Mouse (Mus musculus) kidney, adult 2 months (tissue): ENCODE data around the gene Aurkb. TPM values are rescaled to one million over a fixed set of nuclear protein-coding genes. Genes with fewer than 3 reads are reported as not detected.
"Not testable (repeated sequence)": the region's sequence is repeated elsewhere in the genome, so short reads cannot be mapped to it uniquely, and the experiment has no call there.

Experiments used
- DNase-seq: peaks from one replicate; pipeline ENCODE4 v3.0.0; 2021
- H3K27ac ChIP-seq: fragments of 200-500 bp; 2 replicates; pipeline ENCODE4 v1.5.1; 2012; ENCODE audit warnings: low read depth, low read length, control low read depth, inconsistent platforms; ENCODE audit not compliant: insufficient read depth
- H3K27me3 ChIP-seq: fragments of 200-500 bp; replicated peaks from 2 replicates; pipeline ENCODE4 v1.6.1; 2012; ENCODE audit warnings: mild to moderate bottlenecking, moderate library complexity, low read length, inconsistent platforms; ENCODE audit not compliant: control insufficient read depth, insufficient read depth
- H3K36me3 ChIP-seq: fragments of 200-500 bp; 2 replicates; pipeline ENCODE4 v1.6.1; 2012; ENCODE audit warnings: mild to moderate bottlenecking, moderate library complexity, low read length, inconsistent platforms; ENCODE audit not compliant: control insufficient read depth, insufficient read depth
- H3K4me1 ChIP-seq: fragments of 200-500 bp; 2 replicates; pipeline ENCODE4 v1.6.1; 2011; ENCODE audit warnings: low read length; ENCODE audit not compliant: control insufficient read depth, insufficient read depth
- H3K4me3 ChIP-seq: fragments of 200-500 bp; 2 replicates; pipeline ENCODE4 v1.5.1; 2011; ENCODE audit warnings: mild to moderate bottlenecking, low read depth, low read length, control low read depth; ENCODE audit not compliant: insufficient read depth
- CTCF ChIP-seq: fragments of 200-500 bp; conservative IDR thresholded peaks from 2 replicates; pipeline ENCODE4 v1.5.1; 2011; ENCODE audit warnings: low read depth, mild to moderate bottlenecking, control low read depth, low read length, moderate library complexity, mixed read lengths; ENCODE audit not compliant: insufficient read depth, insufficient read length
- POLR2A ChIP-seq: fragments of 200-500 bp; IDR thresholded peaks from one replicate; pipeline ENCODE4 v1.6.1; 2011; ENCODE audit warnings: low read depth, low read length, control low read depth
- WGBS: fragments of 180-500 bp; shearing (Covaris S2); methylation state at CpG from one replicate; pipeline ENCODE4 v1.1.7; 2018; 5-methylcytosine and 5-hydroxymethylcytosine counted together
- polyA plus RNA-seq: library from polyadenylated mRNA; depleted of rRNA; stranded (reverse); fragments of >200 nt; gene quantifications from 2 replicates; pipeline ENCODE4 v1.2.3, GENCODE M21; 2012; rRNA removed

The Aurkb gene
- polyA plus RNA-seq: 1.7 TPM in 2 replicates

DNA sequence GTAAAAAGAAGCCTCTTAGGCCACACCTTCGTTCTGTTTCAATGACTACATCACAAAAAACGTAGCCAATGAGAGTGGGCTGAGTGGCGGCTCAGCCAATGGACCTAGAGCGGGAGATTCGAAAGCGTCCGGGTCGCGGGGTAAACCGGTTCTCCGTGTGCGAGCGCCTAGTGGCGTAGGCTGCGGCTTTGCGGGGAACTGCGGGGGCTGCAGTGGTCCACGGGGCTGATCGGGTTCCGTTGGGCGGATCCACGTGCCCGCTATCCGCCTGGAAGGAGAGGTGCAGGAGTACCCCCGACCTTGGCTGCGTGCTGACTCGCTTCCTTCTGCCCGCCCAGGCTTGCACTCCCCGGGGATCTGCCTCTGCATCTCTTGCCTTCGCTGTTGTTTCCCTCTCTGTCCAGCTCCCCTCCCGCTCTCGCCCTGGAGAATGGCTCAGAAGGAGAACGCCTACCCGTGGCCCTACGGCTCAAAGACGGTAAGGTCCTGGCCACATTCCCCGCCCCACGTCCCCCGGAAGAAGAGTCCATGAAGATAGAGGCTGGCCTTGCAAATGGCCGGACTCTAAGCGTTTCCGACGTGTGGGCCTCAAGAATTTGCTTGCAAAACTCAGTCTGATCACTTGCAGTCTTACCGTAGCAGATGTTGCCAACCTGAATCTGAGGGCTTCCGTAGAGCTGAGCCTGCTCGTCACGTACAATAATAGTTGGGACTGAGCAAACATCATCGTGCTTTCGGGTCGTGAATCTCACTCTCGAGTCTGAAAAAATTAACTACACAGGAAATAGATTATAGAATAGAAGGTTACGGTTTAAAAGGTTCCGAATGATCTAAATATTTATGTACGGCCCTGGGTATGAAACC is at the start of gene Aurkb:
Aurkb (plus strand) TSS at position 117 of the 864 bp plus-strand sequence.
- no peaks in the 10 kb centered on the region; the same call in 1 of the 2 replicates for H3K4me1 ChIP-seq
- H3K27me3 ChIP-seq: no peaks in the 10 kb centered on the region
- no peak within 1 kb of the TSS for H3K27ac ChIP-seq
- peak; percentile 92 for DNase-seq
- no peaks in the 10 kb centered on the region for H3K36me3 ChIP-seq
- H3K4me3 ChIP-seq: peak within 1 kb of the TSS; percentile 70
- TF ChIP-seq POLR2A (no peak), CTCF (no peak)
- WGBS: 1% methylated on average over 54 of the region's 54 CpGs

DNA sequence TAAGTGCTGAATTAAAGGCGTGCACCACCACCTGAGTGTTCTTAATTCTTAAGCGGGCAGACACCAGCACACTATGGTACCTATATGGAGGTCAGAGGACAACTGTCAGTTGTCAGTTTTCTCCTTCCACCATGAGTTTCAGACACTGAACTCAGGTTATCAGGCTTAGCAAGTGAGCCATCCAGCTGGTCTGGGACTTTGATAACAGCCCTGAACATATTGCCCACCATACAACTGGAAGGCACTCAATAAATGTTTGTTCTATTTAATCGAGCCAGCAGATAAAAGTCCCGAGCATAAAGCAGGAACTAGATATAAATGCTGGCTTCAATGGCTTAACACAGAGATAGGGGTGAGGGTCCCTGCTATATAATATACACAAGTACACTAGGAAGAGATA is 48.4 kb upstream of the Aurkb start:
- H3K4me3 ChIP-seq: no peak overlapping the region
- no peaks in the 10 kb centered on the region for H3K27me3 ChIP-seq
- peaks cover 2% of the 10 kb centered on the region for H3K36me3 ChIP-seq
- TF ChIP-seq POLR2A (no peak), CTCF (no peak)
- DNase-seq: no peak
- no peak overlapping the region for H3K27ac ChIP-seq
- 95% methylated on average over 4 of the region's 4 CpGs for WGBS
- no peaks in the 10 kb centered on the region for H3K4me1 ChIP-seq

DNA sequence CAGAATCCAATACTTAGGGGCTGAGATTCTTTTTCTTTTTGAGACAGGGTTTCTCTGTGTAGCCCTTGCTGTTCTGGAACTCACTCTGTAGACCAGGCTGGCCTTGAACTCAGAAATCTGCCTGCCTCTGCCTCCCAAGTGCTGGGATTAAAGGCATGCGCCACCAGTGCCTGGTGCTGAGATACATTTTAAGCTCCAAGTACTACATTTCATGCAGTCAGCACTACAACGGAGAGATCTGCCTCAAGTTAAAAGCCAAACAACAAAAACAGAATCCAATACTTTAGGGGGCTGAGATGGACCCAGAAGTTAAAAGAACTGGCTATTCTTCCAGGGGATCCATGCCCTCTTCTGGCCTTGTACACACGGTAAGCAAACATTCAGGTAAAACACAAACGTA is 42.7 kb upstream of the Aurkb start:
- not testable (repeated sequence) for H3K4me3 ChIP-seq, H3K36me3 ChIP-seq, H3K4me1 ChIP-seq, DNase-seq, H3K27ac ChIP-seq, H3K27me3 ChIP-seq
- WGBS: 93% methylated on average over 4 of the region's 4 CpGs

DNA sequence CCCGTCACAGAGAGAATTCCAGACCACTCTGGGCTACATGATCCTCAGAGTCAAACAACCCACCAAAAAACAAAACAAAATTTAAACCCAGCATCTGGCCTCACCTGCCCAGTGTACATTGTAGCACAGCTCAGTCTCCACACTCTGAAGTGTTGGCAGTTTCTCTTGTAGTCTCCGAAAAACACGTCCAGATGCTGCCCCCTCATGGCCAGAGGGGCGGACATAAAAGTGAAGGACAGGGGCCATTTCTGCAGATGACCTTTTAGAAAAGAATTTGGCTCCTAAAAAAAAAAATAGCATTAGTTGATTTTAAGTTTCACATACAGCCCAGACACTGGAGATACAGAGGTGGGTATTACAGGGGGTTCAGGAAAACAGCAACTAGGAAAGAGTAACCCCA is 41.9 kb upstream of the Aurkb start:
- peak; percentile 39 for DNase-seq
- TF ChIP-seq CTCF: 0 out of 2 replicates have a peak, but pooled peaks have one; percentile 33
- TF ChIP-seq POLR2A: no peak
- Histone ChIP-seq H3K27me3 (no peaks in the 10 kb centered on the region), H3K27ac (no peak overlapping the region), H3K4me3 (no peak overlapping the region), H3K36me3 (peaks cover 2% of the 10 kb centered on the region), H3K4me1 (no peaks in the 10 kb centered on the region)
- WGBS: 40% methylated on average over 4 of the region's 4 CpGs

DNA sequence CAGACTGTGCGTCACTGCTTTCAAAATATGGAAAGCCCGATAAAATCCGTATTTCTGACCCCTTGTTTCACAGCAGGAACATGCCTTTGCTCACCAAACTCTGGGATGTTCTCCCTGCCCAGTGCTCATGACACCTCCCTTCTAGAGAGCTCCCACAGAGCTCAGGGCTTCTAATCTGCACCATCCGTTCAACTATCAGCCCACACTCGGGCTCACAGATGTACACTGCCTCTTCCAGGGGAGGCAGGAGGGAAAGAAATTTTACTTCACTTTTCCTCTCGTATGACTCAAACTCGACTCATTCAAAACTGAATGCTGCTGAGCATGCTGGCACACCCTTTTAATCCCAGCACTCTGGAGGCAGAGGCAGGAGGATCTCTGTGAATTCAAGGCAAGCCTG is 40.3 kb upstream of the Aurkb start:
- WGBS: 86% methylated on average over 7 of the region's 7 CpGs
- no peaks in the 10 kb centered on the region for H3K27me3 ChIP-seq
- DNase-seq: no peak
- no peak for TF ChIP-seq CTCF
- no peak for TF ChIP-seq POLR2A
- H3K4me3 ChIP-seq: no peak overlapping the region
- no peaks in the 10 kb centered on the region for H3K4me1 ChIP-seq
- peaks cover 2% of the 10 kb centered on the region for H3K36me3 ChIP-seq
- H3K27ac ChIP-seq: no peak overlapping the region

DNA sequence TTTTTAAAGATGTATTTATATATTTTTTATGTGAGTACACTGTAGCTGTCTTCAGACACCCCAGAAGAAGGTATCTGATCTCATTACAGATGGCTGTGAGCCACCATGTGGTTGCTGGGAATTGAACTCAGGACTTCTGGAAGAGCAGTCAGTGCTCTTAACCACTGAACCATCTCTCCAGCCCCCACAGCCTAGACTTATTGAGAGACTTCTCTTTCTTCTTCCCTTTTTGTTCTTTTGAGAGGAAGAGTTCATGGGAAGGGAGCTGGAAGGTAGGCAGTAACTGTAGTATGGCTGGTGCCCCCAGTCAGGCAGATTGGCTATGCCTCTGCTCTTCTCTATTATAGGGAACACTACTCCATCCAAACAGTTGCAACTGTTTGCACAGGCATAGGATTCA is 38.9 kb upstream of the Aurkb start:
- DNase-seq, H3K4me1 ChIP-seq, H3K27ac ChIP-seq, H3K36me3 ChIP-seq, H3K4me3 ChIP-seq, H3K27me3 ChIP-seq: not testable (repeated sequence)

DNA sequence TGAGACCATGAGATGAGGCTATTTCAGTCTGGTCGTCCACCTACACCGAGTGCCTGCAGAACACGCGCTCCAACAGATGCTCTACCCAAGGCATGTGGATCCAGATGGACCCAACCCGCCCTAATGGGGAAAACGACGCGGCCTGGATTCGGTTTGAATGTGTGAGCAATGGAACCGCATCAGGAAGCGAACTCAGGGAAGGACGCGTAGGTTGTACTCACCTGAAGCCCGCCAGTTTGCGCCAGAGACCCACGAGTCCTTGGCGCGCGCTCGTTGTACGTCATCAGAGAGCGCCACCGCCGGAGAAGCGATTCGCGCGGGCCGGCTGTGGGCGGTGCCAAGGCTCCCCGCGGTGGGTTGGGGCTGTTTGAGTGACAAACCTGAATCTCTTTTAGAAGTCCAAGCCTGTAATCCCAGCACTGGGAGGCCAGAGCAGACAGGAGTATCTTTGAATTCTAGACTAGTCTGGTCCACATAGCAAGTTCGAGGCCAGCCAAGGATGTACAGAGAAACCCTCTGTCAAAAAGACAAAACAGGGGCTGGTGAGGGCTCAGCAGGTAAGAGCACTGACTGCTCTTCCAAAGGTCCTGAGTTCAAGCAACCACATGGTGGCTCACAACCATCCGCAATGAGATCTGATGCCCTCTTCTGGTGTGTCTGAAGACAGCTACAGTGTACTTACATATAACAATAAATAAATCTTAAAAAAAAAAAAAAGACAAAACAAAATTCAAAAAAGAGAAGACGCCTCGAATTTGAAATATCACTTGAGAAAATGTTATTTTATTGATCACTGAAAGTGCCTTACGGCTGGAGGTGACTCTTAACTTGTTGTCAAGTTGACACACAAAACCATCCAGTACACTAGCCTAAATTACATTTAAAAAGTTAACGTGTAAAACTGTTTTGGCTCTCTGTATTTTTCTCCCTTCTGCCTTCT is 37.0 kb upstream of the Aurkb start, which contains the start of gene Pfas:
Pfas (minus strand) TSS at position 279 of the 940 bp plus-strand sequence.
- H3K4me3 ChIP-seq: peak within 1 kb of the TSS; percentile 64
- no peak within 1 kb of the TSS for H3K27ac ChIP-seq
- no peak for TF ChIP-seq CTCF
- TF ChIP-seq POLR2A: no peak
- no peaks in the 10 kb centered on the region for H3K36me3 ChIP-seq
- no peaks in the 10 kb centered on the region for H3K27me3 ChIP-seq
- WGBS: 10% methylated on average over 38 of the region's 38 CpGs
- DNase-seq: peak; percentile 91
- peaks cover 3% of the 10 kb centered on the region; the same call in 1 of the 2 replicates for H3K4me1 ChIP-seq
